Mouse (Mus musculus) spleen, postnatal 14 days (tissue): ENCODE results near the gene Ift122.

Experiments used
- DNase-seq, 2 experiments: peaks; one replicate each; pipeline ENCODE4 v3.0.0; 2021 to 2022; ENCODE audit warnings: low spot score in 2 of 2

The Ift122 gene

DNA sequence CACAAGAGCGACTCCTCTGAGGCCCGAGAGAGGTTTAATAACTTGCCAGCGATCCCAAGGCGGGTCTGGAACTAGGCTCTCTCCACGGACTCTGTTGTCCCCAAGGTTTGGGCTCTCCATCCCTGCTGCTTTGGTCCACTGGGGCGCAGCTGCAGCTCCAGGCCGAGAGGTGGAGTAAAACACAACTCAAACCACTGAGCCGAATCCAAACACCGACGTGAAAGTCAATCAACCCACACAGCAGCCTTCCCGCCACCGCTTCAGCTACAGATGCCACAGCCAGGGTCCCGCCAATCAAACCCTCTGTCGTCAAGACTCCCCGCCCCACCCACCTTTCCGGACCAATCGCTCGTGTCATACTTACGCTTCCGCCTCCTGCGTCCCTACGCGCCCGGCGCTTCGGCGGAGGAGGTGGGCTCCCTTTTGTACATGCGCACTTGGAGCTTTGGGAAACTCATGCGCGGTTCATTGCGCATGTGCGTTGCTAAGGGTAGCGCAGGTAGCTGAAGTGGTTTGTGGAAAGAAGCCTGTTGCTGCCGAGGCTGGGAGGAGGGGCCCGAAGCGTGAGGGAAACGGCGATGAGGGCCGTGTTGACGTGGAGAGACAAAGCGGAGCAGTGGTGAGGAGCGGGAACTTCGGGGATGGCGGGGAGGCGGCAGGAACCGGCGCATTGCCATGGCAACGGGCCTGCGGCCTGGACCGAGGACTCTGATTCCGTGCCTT lies at the start of gene Ift122, which contains the start of gene Mbd4:
Gene Ift122, plus strand, starts transcription at position 380 of the 723 bp plus-strand sequence.
Gene Mbd4, minus strand, starts transcription at position 281 of the 723 bp plus-strand sequence.
- peak; percentile 93 to 94 for DNase-seq

- peak in 1 of 2 experiments; percentile 51 for DNase-seq
These were observed 49.5 kb upstream of the Ift122 start for GRCm38 (mm10) chr6:115803541-115804382.

GRCm38 (mm10) chr6:115804432-115805192 lies 48.7 kb upstream of the Ift122 start:
- no peak for DNase-seq

DNA sequence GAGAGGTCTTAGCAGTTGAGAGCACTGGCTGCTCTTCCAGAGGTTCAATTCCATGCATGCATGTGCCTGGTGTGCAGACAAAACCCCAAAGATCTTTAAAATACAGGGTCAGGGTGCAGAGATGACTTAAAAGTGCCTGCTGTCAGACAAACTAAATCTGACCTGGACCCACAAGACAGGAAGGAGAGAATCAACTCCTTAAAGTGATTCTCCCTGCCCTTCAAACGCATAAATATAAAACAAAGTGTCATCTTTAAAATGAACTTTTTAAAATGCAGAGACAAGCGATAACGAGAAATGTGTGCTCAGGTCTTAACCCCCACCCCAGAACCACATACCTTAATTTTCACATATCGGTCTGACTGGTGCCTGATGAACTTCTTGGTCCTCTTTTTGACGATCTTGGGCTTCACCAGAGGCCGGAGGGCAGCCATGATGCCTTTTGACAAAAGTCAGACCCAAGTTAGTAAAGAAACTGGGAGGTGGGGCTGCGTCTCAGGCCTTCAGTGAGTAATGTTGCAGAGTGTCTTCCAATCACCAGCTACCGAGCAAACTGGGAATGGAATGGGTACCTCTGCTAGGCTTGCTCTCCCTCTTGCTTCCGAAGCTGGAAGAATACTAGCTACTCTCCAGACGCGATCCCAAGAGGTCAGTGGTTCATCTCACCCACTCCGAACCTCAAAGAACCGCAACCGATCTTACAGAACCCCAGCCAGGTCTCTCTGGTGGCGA lies 45.6 kb upstream of the Ift122 start:
- no peak for DNase-seq

GRCm38 (mm10) chr6:115808196-115808487 lies 45.1 kb upstream of the Ift122 start:
- no peak for DNase-seq

- DNase-seq = peak; percentile 71 to 80
These were observed 44.6 kb upstream of the Ift122 start, which contains the start of gene Rpl32 for GRCm38 (mm10) chr6:115808488-115809231. TSS of gene Rpl32 (minus strand) at chr6:115808747.

- no peak for DNase-seq
These were observed 41.7 kb upstream of the Ift122 start for GRCm38 (mm10) chr6:115811606-115812005.

- peak; percentile 34 to 52 for DNase-seq
These were observed 39.2 kb upstream of the Ift122 start for GRCm38 (mm10) chr6:115814104-115814503.

DNA sequence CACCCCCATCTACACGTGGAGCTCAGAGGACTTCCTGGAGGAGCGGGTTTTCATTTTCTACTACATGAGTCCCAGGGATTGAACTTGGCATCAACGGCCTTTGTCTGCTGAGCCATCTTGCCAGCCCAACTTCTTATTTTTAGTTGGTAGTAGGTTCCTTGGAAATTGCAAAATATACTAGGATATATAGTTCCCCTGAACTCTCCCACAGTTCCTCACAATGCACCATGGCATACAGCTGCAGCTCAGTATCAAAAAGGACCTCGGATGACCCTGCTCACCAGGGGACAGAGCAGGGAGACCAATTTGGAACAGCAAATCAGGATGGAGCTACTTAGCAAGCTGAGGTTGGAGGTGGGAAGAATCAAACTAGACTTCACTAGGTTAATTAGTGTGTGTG lies 38.2 kb upstream of the Ift122 start:
- no peak for DNase-seq

DNA sequence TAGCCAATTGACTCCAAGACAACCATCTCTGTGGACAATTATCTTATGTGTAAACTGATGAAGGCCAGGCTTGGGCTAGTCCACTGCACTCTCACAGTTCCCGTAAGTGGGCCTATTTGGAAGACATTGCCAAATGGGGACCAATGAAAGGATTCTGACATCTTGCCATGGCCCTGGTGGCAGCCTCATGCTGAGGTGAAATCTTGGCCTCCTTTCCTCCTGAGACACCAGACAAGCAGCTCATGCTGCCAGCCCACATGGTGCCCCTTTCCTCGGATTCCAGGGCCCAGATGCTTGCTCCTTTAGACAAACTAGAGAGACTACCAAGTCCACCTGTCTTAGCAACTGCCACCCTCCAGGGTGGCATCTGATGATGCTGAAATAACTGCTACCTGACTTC lies 35.1 kb upstream of the Ift122 start:
- DNase-seq = no peak

DNA sequence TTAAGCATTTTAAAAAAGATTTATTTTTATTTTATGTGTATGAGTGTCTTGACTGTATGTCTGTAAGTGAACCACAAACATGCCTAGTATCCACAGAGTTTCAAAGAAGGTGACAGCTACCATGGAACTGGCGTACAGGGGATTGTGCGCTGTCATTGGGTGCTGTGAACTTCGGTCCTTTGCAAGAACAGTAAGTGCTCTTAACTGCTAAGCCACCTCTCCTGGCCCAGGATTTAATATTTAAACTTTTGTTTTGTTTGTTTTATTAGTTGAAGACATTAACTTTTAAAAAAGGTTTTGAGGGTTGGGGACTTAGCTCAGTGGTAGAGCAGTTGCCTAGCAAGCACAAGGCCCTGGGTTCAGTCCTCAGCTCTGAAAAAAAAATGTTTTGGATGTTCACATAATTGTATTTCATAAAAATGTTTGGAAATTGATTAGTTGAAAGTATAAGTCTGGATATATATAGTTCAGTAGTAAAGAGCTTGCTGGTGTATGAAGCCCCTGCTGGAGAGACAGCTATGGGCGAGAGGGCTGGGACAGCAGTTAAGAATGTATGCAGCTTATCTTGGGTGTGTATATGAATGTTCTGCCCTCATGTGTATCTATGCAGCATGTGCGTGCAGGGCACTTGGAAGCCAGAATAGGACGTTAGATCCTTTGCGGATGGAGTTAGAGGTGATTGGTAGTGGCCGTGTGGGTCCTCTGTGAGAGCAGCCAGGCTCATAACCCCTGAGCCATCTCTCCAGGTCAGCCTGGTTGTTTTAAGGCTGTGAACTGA lies 31.9 kb upstream of the Ift122 start:
- no peak for DNase-seq

DNA sequence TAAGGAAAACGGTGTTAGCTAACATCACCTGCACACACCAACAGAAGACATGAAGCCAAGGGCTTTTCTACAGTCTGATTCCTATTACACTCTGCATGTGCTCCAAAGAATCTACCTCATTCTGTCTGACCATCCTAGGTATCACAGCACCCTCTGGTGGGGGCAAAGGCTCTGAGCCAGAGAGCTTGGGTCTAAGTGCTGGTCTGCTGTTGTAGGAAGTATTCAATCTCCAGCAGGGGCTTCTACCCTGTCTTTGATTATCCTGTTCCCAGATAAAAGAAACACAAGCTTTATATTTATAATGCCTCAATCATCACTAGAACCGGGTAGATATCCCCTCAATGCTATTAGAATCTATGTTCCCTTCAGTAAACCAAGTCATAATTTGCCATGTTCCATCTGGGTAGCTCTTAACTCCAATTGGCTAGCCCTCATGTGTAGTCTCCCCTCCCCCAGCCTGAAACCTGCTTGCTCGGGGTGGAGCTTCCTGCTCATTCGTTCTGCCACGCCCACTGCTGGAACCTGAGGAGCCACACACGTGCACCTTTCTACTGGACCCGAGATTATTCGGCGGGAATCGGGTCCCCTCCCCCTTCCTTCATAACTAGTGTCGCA lies 29.3 kb upstream of the Ift122 start:
- peak; percentile 57 to 68 for DNase-seq

- DNase-seq = no peak
These were observed 22.3 kb upstream of the Ift122 start for GRCm38 (mm10) chr6:115830779-115831601.

GRCm38 (mm10) chr6:115832152-115832850 lies 21.0 kb upstream of the Ift122 start:
- no peak for DNase-seq

DNA sequence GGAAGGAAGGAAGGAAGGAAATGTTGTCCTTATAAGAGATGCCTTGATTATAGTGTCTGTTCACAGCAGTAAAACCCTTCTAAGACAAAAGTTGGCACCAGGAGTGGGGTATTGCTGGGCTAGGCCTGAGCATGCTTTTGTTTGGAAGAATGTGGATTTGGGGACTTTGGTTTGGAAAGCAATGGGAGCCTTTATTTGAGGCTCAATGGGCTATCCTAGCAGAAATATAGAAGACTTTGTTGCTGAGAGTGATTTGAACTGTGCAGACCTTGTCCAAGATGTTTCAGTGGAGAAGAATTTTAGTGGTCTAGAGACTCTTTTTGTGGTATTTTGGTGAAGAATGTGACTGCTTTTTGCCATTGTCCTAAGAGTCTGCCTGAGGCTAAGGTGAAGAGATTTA lies 19.4 kb upstream of the Ift122 start:
- no peak for DNase-seq

GRCm38 (mm10) chr6:115838161-115838597 lies 15.1 kb upstream of the Ift122 start, which contains the start of gene Efcab12:
TSS of gene Efcab12 (minus strand) at chr6:115838412.
- peak in 1 of 2 experiments; percentile 41 for DNase-seq

DNA sequence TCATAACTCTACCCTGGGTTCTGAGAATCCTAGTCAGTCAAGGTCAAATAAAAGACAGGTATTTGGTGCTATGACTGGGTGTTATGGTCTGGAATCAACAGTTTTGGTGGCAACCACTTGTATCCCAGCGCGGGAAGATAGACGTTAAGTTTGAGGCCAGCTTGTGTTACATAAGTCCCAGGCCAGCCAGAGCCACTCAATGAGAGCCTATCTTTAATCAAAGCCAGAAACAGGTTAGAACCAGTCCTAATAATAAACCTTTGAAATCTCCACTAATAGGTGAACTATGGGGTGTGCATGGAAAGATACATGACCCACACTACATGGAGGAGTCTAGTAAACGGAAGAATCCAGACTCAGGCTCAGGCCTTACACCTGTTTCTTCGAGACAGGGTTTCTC lies 14.5 kb upstream of the Ift122 start:
- DNase-seq = no peak

GRCm38 (mm10) chr6:115845006-115845405 lies 8.3 kb upstream of the Ift122 start:
- no peak for DNase-seq
